Mouse (Mus musculus) kidney, embryonic 14.5 days (tissue): ENCODE results near the gene Ptprg. TPM values are rescaled to one million over a fixed set of nuclear protein-coding genes. Genes with fewer than 3 reads are reported as not detected.

ENCODE experiments used
- ATAC-seq: fragments of 200-750 bp; cut with Nextera tagmentation; 2 replicates; pipeline ENCODE4 v1.8.0; 2017; ENCODE audit warnings: moderate number of reproducible peaks, mild to moderate bottlenecking, moderate TSS enrichment, moderate library complexity; ENCODE audit not compliant: low FRiP score, low TSS enrichment
- H3K27ac ChIP-seq: fragments of 300-500 bp; sonication (generic); 2 replicates; pipeline ENCODE4 v1.5.1; 2014; ENCODE audit warnings: low read depth, mild to moderate bottlenecking, low read length, moderate library complexity, mixed read lengths
- H3K27me3 ChIP-seq: fragments of 300-500 bp; sonication (generic); 2 replicates; pipeline ENCODE4 v1.6.1; 2014; ENCODE audit warnings: mild to moderate bottlenecking, low read length; ENCODE audit not compliant: control insufficient read depth, insufficient read depth
- H3K36me3 ChIP-seq: fragments of 300-500 bp; sonication (generic); 2 replicates; pipeline ENCODE4 v1.6.1; 2014; ENCODE audit warnings: low read length, mixed read lengths; ENCODE audit not compliant: control insufficient read depth, insufficient read depth
- H3K4me1 ChIP-seq: fragments of 300-500 bp; sonication (generic); 2 replicates; pipeline ENCODE4 v1.6.1; 2014; ENCODE audit warnings: low read length, mixed read lengths; ENCODE audit not compliant: control insufficient read depth, insufficient read depth
- H3K4me2 ChIP-seq: fragments of 300-500 bp; sonication (generic); replicated peaks from 2 replicates; pipeline ENCODE4 v1.6.1; 2014; ENCODE audit warnings: low read depth, mild to moderate bottlenecking, low read length
- H3K4me3 ChIP-seq: fragments of 300-500 bp; sonication (generic); 2 replicates; pipeline ENCODE4 v1.5.1; 2014; ENCODE audit warnings: mild to moderate bottlenecking, low read length
- H3K9ac ChIP-seq: fragments of 300-500 bp; sonication (generic); 2 replicates; pipeline ENCODE4 v1.6.1; 2014; ENCODE audit warnings: low read depth, mild to moderate bottlenecking, low read length, moderate library complexity
- H3K9me3 ChIP-seq: fragments of 300-500 bp; sonication (generic); 2 replicates; pipeline ENCODE4 v1.6.1; 2016; ENCODE audit warnings: low read length; ENCODE audit not compliant: control insufficient read depth
- WGBS: fragments of 180-500 bp; shearing (Covaris S2); extraction: QIAGEN DNeasy Blood & Tissue Kit; methylation state at CpG from one replicate; pipeline ENCODE4 v1.1.7; 2014; 5-methylcytosine and 5-hydroxymethylcytosine counted together
- polyA plus RNA-seq: library from polyadenylated mRNA; unstranded; fragments of >200 nt; fragmentation: Nextera tagmentation; extraction: Ambion mirVana; gene quantifications from 2 replicates; pipeline ENCODE4 v1.2.1, GENCODE M21; 2014

Ptprg gene
- polyA plus RNA-seq, 1 experiment from 2014 or later: 44.3 TPM

GRCm38 (mm10) chr14:12025812-12026728 is 472.7 kb downstream of the Ptprg start:
- no peak for ATAC-seq
- Histone ChIP-seq H3K4me2 (no peak overlapping the region), H3K27ac (no peak overlapping the region), H3K9ac (no peak overlapping the region), H3K27me3 (no peaks in the 10 kb centered on the region), H3K9me3 (no peaks in the 10 kb centered on the region), H3K4me1 (no peaks in the 10 kb centered on the region), H3K36me3 (no peaks in the 10 kb centered on the region), H3K4me3 (no peak overlapping the region)
- 74% methylated on average over 16 of the region's 16 CpGs for WGBS

DNA sequence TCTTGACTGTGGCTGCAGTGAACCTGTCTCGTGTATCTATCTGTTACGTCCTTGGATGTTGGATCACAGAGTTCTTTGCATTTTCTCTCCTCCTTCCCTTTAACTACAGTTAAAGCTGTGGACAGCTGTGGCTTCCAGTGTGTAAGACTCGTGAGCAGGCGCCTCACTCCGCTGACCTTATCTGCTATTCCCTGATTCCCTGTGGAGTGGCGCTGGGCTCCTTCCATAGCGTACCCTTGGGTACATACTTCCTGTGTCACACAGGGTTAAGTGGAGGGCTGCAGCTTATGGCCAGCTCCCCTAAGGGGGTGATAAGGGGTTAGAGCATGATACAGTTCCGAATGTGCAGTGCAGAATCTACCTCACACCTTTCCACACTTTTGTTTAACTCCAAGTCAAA is 473.9 kb downstream of the Ptprg start:
- no peak overlapping the region for H3K4me3 ChIP-seq
- H3K4me1 ChIP-seq: no peaks in the 10 kb centered on the region
- H3K4me2 ChIP-seq: no peak overlapping the region
- H3K36me3 ChIP-seq: no peaks in the 10 kb centered on the region
- H3K27ac ChIP-seq: no peak overlapping the region
- 74% methylated on average over 8 of the region's 8 CpGs for WGBS
- no peaks in the 10 kb centered on the region for H3K27me3 ChIP-seq
- no peak for ATAC-seq
- H3K9ac ChIP-seq: no peak overlapping the region
- H3K9me3 ChIP-seq: no peaks in the 10 kb centered on the region

- Histone ChIP-seq H3K9ac (no peak overlapping the region), H3K9me3 (no peaks in the 10 kb centered on the region), H3K36me3 (no peaks in the 10 kb centered on the region), H3K4me2 (no peak overlapping the region), H3K4me3 (no peak overlapping the region), H3K4me1 (no peaks in the 10 kb centered on the region), H3K27me3 (no peaks in the 10 kb centered on the region), H3K27ac (no peak overlapping the region)
- 88% methylated on average over 2 of the region's 2 CpGs for WGBS
- no peak for ATAC-seq
Observed at GRCm38 (mm10) chr14:12029926-12030325, 476.6 kb downstream of the Ptprg start.

GRCm38 (mm10) chr14:12036530-12037283 is 483.4 kb downstream of the Ptprg start:
- H3K4me3 ChIP-seq: no peak overlapping the region
- WGBS: 88% methylated on average over 11 of the region's 11 CpGs
- no peak overlapping the region for H3K9ac ChIP-seq
- H3K36me3 ChIP-seq: no peaks in the 10 kb centered on the region
- H3K27me3 ChIP-seq: no peaks in the 10 kb centered on the region
- H3K9me3 ChIP-seq: no peaks in the 10 kb centered on the region
- ATAC-seq: no peak
- H3K4me1 ChIP-seq: no peaks in the 10 kb centered on the region
- H3K4me2 ChIP-seq: no peak overlapping the region
- no peak overlapping the region for H3K27ac ChIP-seq

- 80% methylated on average over 3 of the region's 3 CpGs for WGBS
- H3K4me3 ChIP-seq: no peak overlapping the region
Observed at GRCm38 (mm10) chr14:12039743-12040142, 486.4 kb downstream of the Ptprg start.

GRCm38 (mm10) chr14:12041566-12041965 is 488.2 kb downstream of the Ptprg start:
- Histone ChIP-seq H3K27me3 (no peaks in the 10 kb centered on the region), H3K9ac (no peak overlapping the region), H3K4me1 (no peaks in the 10 kb centered on the region), H3K9me3 (no peaks in the 10 kb centered on the region), H3K4me2 (no peak overlapping the region), H3K36me3 (no peaks in the 10 kb centered on the region), H3K4me3 (no peak overlapping the region), H3K27ac (no peak overlapping the region)
- 94% methylated on average over 6 of the region's 6 CpGs for WGBS
- ATAC-seq: no peak

More at GRCm38 (mm10) chr14:12039743-12040142, 486.4 kb downstream of the Ptprg start:
- H3K4me2 ChIP-seq: no peak overlapping the region
- H3K27ac ChIP-seq: no peak overlapping the region
- no peaks in the 10 kb centered on the region for H3K4me1 ChIP-seq
- H3K9me3 ChIP-seq: no peaks in the 10 kb centered on the region
- H3K9ac ChIP-seq: no peak overlapping the region
- no peaks in the 10 kb centered on the region for H3K27me3 ChIP-seq
- H3K36me3 ChIP-seq: no peaks in the 10 kb centered on the region
- no peak for ATAC-seq

- H3K36me3 ChIP-seq: no peaks in the 10 kb centered on the region
- no peak overlapping the region for H3K9ac ChIP-seq
- no peak overlapping the region for H3K4me3 ChIP-seq
- no peak overlapping the region for H3K27ac ChIP-seq
- WGBS: 94% methylated on average over 3 of the region's 3 CpGs
- H3K4me1 ChIP-seq: no peaks in the 10 kb centered on the region
- no peak overlapping the region for H3K4me2 ChIP-seq
- no peak for ATAC-seq
- no peaks in the 10 kb centered on the region for H3K27me3 ChIP-seq
- no peaks in the 10 kb centered on the region for H3K9me3 ChIP-seq
Observed at GRCm38 (mm10) chr14:12046226-12046882, 493.0 kb downstream of the Ptprg start.

DNA sequence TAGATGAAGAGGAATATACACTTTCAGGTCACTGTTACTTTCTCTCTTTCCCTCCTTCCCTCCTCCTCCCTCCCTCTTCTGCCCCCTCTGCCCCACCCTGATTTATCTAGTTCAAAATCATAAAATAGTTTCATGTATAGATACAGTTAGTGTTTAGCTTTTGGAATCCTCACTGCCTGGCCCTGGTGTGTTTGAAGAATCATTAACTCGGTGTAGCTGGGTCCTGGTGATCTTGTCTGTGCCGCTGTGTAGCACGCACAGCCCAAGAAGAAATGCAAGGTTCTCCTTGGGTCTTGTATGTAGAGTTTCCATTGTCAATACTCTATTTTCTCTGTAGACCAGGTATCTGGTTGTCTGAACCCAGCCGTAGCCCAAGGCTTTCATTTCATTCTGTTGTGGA is 494.3 kb downstream of the Ptprg start:
- Histone ChIP-seq H3K27me3 (no peaks in the 10 kb centered on the region), H3K27ac (no peak overlapping the region), H3K9me3 (no peaks in the 10 kb centered on the region), H3K9ac (no peak overlapping the region), H3K4me2 (no peak overlapping the region), H3K4me3 (no peak overlapping the region), H3K4me1 (no peaks in the 10 kb centered on the region), H3K36me3 (no peaks in the 10 kb centered on the region)
- 88% methylated on average over 4 of the region's 4 CpGs for WGBS
- ATAC-seq: no peak
